Mouse (Mus musculus) urinary bladder, postnatal 0 days (tissue): ENCODE results near the gene Mageb4. TPM values are rescaled to one million over a fixed set of nuclear protein-coding genes. Genes with fewer than 3 reads are reported as not detected.

Experiments used
- polyA plus RNA-seq: library from polyadenylated mRNA; unstranded; fragments of >200 nt; fragmentation: Nextera tagmentation; extraction: Ambion mirVana; gene quantifications from 2 replicates; pipeline ENCODE4 v1.2.1, GENCODE M21; 2015

Gene Mageb4
- not detected in 2 replicates for polyA plus RNA-seq

DNA sequence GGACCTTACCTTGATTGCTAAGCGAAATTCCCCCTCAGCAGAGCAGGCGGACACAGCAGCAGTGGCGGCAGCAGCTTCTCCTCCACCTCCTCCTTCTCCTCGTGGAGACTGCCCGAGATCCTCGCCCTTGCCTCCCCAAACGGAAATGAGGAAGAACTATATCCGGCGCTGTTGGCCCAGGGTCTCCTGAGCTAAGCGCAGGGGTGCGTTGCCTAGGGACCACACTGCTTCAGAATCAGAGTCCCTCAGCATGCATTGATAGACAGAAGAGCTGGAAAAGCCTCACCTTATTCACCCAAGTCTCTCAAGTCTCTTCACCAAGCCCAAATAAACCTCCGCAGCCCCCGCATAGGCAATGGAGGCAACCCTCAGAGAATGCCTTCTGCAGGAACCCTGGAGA is at the start of gene Mageb4:
Gene Mageb4 (minus strand): TSS at position 101 of the 400 bp plus-strand sequence.

Other genes starting within 250 kb of the Mageb4 start
- not detected in 2 replicates for gene Nr0b1, start 113.3 kb downstream of the Mageb4 start, polyA plus RNA-seq